Mouse (Mus musculus) megakaryocyte-erythroid progenitor cell, adult 5-6 weeks (primary cell): Measurements from ENCODE around the gene Pih1d1. TPM values are rescaled to one million over a fixed set of nuclear protein-coding genes. Genes with fewer than 3 reads are reported as not detected.
"Not testable (repeated sequence)": the region's sequence is repeated elsewhere in the genome, so short reads cannot be mapped to it uniquely, and the experiment has no call there.

Source experiments
- ATAC-seq: replicated peaks from 2 replicates; pipeline ENCODE4 v1.8.0; 2016; ENCODE audit warnings: mild to moderate bottlenecking, inconsistent platforms; ENCODE audit not compliant: severe bottlenecking, poor library complexity, low FRiP score, low TSS enrichment
- total RNA-seq, 2 experiments: library from RNA; stranded (forward) in 1 of 2; stranded (reverse) in 1 of 2; fragments of 200-1000, 215-1000 nt in 1 of 2; fragments of >200 nt in 1 of 2; fragmentation: Nextera tagmentation in 1 of 2; gene quantifications; 2 replicates each; pipeline ENCODE4 v1.2.3; 2014 to 2017

Gene Pih1d1
- total RNA-seq, 2 experiments from 2014 or later: 39.0 to 135 TPM

DNA sequence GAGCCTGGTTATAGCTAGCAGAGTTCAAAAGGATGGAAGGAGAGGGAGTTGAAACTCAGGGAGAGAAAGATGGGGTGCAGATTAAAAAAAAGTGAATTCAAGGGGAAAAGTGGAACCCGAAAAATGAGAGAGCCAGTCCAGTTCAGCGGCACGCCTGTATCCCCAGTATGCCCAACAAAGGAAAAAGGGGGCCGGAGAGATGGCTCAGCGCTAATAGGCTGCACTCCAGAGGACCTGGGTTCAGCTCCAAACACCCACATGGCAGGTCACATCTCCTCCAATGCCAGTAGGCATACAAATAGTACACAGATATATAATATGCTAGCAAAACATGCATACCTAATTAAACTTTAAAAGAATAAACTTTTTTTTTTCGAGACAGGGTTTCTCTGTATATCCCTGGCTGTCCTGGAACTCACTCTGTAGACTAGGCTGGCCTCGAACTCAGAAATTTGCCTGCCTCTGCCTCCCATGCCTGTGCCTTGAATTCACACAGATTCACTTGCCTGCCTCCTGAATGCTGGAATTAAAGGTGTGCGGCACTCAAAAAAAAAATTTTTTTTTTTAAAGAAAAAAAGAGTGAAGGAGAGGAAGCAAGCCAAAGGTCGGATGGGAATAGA lies 9.0 kb downstream of the Pih1d1 start:
- no peak for ATAC-seq

DNA sequence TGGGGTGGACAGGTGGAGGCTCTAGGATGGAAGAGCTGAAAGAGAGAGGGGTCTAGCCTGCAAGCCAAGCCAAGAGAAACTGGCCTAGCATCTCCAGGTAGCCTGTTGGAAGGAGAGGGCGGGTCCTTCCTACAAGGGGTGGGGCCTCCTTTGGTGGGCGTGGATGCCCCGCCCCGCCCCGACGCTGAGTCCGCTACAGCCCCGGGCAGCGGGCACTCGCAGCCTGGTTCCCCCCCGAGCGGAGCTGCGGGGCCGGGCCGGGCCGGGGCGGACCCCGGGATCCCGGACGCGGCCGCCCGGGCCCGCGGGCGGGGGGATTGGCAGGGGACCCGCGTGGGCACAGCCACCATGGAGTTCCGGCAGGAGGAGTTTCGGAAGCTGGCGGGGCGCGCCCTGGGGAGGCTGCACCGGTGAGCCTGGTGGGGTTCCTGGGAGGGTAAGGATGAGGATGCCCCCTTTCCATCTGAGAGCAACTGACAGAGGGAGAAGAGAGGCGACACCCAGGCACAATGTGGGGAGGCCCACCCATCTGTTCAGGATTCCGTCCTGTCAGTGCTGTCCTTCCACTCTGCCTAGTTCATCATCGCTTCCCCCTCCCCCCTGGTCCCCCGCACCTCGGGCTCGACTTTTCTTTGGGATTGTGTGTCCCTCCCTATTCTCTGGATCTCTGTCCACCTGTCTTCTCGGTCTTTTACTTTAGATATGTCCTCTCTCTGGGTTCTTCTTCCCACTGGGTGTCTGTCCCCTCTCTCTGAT lies 9.8 kb downstream of the Pih1d1 start, which contains the start of gene Slc17a7:
TSS of gene Slc17a7 (plus strand) at position 215 of the 756 bp plus-strand sequence.
- ATAC-seq: 0 out of 2 replicates have a peak, but pooled peaks have one; percentile 46

DNA sequence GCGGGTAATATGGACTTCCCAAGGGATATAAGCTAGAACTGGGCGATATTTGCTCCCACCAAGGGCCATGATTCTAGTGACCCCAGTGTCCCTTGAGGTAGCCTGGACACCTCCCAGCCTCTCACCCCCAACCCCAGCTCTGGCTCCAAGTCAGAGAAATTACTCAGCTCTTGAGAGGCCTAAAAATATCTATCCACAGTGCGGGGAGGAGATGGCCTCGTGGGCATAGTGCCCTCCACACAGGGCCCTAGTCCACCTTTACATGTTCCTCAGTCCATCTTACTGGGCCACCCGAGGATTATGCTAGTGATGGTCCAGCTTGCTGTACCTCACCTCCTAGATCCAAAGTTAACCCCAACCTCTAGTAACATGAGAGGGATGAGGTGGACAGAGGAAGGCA lies 10.7 kb downstream of the Pih1d1 start:
- ATAC-seq: no peak

DNA sequence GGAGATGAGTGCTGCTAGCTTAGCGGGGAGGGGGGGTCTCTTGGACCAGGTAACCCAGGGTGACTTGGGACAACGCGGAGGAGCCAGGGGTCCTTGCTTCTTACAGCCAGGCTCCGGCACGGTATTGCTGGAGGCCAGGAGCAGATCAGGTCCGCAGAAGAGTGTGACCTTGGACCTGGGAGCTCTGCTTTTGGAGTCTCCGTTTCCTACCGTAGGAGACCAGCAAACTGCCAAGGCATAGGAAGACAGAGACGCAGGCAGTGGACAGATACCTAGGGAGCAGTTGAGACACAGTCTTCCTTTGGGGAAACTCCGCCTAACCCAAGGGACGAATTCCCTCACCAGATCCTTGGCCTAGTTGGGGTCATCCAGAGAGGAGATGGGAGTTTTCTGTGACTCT lies 11.6 kb downstream of the Pih1d1 start:
- ATAC-seq: no peak

DNA sequence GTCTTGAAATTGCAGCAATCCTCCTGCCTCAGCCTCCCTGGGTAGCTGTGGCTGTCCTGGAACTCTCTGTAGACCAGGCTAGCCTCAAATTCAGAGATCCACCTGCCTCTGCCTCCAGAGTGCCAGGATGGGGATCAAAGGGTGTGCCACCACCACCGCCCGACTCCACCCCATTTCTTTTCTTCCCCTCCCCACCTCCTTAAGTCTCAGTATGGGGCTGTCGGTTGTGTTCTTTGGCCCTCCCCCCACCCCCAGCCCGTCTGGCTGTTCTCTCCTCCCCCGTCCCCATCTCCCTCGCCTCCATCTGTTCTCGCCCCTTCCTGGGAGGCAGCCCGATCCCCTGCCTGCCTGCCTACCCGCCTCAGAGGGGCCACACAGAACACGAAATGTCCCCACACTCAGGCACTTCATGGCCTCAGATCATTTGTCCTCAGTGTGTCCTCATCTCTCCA lies 12.9 kb downstream of the Pih1d1 start:
- no peak for ATAC-seq

DNA sequence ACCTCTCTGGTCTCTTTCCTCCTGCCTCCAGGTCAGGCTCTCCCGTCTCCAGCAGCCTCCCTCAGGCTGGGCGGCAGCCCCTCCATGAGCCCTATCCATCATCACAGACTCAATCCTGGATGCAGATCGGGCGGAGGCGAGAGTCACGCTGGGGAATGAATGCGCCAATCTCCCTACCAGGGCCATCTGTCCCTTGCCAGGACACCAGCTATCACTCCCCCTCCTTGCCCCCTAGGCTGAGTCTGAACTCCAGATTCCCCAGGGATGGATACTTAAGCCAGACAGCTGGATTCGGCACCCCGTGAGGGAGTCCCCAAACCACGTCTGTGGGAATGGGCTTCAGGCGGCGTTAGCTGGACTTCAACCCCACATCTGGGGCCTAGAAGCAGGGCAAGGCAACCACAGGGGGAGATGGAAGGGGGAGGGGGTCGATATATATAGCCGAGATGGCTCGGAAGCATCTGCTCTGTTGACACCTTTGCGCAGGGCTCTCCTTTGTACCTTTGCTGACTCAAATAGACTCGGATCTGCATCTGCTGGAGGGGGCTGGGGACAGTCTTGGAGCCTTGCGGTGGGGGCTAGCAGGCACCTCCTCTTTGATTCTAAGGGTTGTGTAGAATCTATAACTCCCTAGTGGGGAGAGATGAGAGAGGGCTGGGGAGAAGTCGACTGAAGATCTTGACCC lies 13.8 kb downstream of the Pih1d1 start:
- ATAC-seq: no peak

DNA sequence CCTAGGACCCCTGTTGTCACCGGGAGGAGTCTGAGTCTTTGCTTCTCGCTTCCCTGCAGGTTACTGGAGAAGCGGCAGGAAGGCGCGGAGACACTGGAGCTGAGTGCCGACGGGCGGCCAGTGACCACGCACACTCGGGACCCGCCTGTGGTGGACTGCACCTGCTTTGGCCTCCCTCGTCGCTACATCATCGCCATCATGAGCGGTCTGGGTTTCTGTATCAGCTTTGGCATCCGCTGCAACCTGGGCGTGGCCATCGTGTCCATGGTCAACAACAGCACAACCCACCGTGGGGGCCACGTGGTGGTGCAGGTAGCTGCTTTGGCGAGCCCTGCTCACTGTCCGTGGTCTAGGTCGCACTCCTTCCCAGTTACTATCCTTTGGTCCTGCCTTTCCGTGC lies 14.6 kb downstream of the Pih1d1 start:
- ATAC-seq: no peak

DNA sequence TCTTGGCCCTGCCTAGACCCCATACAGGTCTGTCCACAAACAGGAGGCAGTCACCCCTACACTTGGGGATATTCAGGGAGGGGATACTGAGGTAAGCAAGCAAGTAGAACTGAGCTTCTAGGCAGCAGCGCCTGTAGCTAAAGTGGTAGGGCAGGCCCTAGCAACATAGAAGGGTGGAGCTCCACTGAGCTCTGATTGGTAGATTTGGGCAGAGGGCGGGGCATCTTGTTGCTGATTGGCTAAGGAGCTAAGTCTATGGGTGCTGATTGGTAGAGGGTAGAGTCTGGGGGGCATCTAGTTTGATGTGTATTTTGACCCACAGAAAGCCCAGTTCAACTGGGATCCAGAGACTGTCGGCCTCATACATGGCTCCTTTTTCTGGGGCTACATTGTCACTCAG lies 15.4 kb downstream of the Pih1d1 start:
- no peak for ATAC-seq

DNA sequence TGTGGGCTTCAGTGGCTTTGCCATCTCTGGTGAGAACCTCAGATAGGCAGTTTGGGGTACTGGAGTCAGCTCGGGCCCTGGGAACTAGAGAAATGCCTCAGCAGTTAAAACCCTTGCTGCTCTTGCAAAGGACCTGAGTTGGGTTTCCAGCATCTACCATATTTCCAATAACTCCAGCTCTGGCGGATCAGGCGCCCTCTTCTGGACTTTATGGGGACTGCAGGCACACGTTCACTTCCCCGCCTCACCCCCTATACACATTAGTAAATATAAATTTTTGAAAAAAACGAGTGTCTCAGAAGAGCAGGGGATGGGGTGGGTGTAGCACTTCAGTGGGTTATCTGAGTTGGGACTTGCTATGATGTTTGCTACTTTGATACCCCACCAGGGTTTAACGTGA lies 18.9 kb downstream of the Pih1d1 start:
- ATAC-seq: peak; percentile 10; the same call in 1 of the 2 replicates

DNA sequence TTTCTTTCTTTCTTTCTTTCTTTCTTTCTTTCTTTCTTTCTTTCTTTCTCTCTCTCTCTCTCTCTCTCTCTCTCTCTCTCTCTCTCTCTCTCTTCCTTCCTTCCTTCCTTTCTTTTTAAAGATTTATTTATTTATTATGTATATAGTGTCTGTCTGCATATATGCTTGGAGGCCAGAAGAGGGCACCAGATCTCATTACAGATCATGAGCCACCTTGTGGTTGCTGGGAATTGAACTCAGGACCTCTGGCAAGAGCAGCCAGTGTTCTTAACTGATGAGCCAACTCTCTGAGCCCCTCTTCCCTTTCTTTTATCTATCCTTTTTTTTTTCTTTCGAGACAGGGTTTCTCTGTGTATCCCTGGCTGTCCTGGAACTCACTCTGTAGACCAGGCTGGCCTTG lies 19.7 kb downstream of the Pih1d1 start:
- ATAC-seq: not testable (repeated sequence)

DNA sequence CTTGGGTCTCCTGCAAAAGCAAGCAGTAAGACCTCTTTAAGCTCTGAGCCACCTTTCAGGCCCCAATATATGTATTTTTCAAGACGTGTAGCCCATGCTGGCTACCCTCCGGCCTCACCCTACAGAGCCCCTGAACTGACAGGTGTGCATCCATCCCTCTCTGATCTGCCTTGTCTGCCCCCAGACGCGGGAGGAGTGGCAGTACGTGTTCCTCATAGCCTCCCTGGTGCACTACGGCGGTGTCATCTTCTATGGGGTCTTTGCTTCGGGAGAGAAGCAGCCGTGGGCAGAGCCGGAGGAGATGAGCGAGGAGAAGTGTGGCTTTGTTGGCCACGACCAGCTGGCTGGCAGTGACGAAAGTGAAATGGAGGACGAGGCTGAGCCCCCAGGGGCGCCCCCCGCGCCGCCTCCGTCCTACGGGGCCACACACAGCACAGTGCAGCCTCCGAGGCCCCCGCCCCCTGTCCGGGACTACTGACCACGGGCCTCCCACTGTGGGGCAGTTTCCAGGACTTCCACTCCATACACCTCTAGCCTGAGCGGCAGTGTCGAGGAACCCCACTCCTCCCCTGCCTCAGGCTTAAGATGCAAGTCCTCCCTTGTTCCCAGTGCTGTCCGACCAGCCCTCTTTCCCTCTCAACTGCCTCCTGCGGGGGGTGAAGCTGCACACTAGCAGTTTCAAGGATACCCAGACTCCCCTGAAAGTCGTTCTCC lies 20.6 kb downstream of the Pih1d1 start:
- ATAC-seq: no peak

DNA sequence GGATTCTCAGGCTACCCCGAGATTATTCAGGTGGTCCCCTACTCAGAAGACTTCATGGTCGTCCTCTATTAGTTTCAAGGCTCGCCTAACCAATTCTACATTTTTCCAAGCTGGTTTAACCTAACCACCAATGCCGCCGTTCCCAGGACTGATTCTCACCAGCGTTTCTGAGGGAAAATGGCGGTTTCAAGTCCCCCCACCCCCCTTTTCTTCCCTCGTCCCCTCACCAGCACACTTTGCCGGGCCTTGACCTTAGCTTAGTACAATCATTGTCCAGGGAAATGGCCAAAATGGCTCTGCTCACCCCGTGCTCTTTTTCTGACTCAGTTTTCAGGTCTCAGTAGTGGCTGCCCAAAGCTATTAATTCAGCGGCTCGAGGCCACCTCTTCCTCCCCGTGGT lies 21.3 kb downstream of the Pih1d1 start:
- ATAC-seq: no peak

DNA sequence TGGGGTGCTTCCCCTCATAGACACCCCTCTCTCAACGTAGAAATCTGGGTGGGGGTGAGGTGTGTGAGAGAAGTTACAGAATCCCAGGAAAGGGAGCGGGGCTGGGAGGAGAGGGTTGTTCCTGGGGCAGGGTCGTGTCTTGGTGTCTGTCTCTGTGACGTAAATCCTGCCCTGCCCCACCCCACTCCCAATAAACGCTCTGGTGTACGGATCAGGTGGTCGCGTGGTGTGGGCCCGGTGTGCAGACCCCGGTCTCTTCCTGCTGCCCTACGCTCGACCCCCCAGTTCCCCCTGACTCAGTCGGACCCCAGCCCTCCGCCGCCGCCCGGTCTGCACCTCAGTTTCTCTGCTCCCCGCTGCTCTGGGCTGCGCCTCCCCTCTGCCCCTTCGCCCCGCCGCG lies 21.8 kb downstream of the Pih1d1 start:
- no peak for ATAC-seq

DNA sequence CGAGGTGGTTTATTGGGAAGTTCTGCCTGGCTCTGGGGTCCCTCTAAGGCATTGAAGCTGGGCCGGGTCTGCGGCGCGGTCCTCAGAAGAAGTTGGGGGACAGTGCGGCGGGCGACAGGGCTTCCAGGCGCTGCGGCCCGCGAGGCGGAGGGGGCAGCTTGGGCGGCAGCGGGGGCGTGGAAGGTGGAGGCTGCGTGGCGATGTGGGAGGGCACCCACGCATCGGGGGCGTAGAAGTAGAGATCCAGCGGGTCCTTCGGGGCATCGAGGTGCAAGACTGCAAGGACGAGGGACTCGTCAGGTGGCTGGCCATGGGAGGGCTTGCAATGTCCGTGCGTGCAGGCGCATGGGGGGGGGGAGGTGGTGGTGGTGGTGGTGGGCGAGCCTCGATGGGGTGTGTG lies 22.3 kb downstream of the Pih1d1 start:
- no peak for ATAC-seq

DNA sequence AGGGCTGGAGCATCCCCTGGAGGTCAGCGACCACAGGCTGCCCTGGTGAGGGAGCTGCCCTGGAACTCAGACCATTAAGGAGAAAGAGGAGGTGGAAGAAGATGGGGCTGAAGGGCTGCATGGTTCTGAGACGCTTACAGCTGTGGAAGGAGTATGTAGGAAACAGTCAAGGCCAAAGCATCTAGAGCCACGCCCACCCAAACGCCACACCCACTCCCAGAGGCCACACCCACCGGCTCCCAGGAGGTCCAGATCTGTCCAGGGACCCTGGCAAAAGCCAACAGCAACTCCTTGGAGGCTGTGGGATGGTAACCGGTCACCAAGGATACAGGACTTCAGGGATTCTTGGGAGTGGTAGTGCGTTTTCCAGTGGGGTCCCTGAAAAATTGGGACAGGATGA lies 24.4 kb downstream of the Pih1d1 start:
- ATAC-seq: no peak

DNA sequence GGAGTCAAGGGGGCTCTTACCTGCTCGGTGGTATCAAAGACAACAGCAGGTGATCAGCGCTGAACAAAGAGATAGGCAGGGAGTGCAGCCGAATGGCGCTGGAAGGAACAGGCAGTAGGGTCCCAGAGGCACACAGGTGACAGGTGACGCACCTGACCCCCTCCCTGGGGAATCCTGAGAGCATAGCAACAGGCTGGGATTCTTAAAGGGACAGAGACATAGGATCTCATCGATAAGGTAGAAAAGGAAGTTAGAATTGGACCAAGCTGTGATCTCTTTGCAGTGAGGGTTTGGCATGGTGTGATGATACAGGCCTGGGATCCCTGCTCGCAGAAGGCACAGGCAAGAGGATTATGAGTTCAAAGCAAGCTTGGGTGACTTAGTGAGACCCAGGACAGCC lies 25.4 kb downstream of the Pih1d1 start, which contains the start of gene Gfy:
TSS of gene Gfy (minus strand) at position 101 of the 400 bp plus-strand sequence.
- ATAC-seq: no peak

DNA sequence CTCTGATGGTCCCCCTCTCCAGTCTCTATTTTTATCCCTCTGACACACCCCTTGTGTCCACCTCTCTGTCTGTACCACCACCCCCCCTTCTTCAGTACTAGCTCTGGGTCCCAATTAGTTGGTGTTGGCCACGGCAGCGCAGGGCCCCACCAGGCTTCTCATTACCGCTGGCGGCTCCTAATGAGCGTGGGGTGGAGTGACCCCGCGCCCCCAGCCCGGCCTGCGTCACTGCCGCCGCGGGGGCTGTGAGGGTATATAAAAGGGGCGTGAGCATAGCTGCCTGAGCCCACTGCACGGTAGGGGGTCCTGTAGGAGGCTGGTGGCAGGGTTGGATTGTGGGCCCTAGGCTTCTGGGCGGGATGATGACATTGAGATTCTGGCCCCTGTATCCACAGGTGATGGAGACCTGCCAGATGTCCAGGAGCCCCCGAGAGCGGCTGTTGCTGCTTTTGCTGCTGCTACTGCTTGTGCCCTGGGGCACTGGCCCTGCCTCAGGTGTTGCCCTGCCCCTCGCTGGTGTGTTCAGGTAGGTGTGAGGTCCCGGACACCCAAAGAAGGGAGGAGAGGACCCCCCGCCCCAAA lies 26.9 kb downstream of the Pih1d1 start, which contains the start of gene Pth2:
TSS of gene Pth2 (plus strand) at position 100 of the 582 bp plus-strand sequence.
- ATAC-seq: no peak

DNA sequence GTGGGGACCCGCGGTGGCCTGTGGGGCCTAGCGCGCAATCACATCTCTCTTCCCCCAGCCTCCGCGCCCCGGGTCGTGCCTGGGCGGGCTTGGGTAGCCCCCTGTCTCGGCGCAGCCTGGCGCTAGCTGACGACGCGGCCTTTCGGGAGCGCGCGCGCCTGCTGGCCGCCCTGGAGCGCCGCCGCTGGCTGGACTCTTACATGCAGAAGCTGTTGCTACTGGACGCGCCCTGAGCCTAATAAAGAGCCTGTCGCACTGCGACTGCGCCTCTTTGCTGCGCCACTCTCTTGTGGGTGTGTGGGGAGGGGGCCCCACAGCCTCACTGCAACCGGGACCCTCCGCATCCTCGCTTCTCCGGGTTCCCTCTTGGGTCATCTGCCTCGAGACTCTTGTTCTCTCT lies 27.4 kb downstream of the Pih1d1 start:
- ATAC-seq: peak; percentile 11; the same call in 1 of the 2 replicates

DNA sequence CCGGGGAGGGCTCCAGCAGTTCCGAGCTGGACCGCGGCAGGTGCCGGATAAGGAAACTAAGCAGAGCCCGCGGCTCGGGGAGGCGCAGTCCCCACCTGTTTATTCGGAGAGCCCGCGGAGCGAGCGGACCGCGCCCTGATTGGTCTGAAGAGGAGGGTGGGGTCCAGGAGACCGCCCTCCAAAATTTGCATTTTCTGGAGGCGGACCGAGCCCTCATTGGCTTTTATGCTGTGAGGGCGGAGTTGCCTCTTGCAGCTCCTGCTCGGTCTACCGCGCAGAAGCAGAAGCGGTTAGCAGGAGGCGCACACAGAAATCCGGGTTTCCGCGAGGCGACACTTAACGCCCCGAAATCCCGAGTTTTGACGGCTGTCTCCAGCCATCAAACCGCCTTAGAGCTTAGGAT lies 28.1 kb downstream of the Pih1d1 start:
- peak; percentile 93 for ATAC-seq
